Mouse (Mus musculus) kidney, adult 2 months (tissue): Measurements from ENCODE around the gene Slc4a4. TPM values are rescaled to one million over a fixed set of nuclear protein-coding genes. Genes with fewer than 3 reads are reported as not detected.
A peak's percentile ranks its signal among the peaks of the same experiment; 100 is the strongest.

Experiments
- DNase-seq: peaks from one replicate; pipeline ENCODE4 v3.0.0; 2021
- H3K27ac ChIP-seq: fragments of 200-500 bp; 2 replicates; pipeline ENCODE4 v1.5.1; 2012; ENCODE audit warnings: low read depth, low read length, control low read depth, inconsistent platforms; ENCODE audit not compliant: insufficient read depth
- H3K27me3 ChIP-seq: fragments of 200-500 bp; replicated peaks from 2 replicates; pipeline ENCODE4 v1.6.1; 2012; ENCODE audit warnings: mild to moderate bottlenecking, moderate library complexity, low read length, inconsistent platforms; ENCODE audit not compliant: control insufficient read depth, insufficient read depth
- H3K36me3 ChIP-seq: fragments of 200-500 bp; 2 replicates; pipeline ENCODE4 v1.6.1; 2012; ENCODE audit warnings: mild to moderate bottlenecking, moderate library complexity, low read length, inconsistent platforms; ENCODE audit not compliant: control insufficient read depth, insufficient read depth
- H3K4me1 ChIP-seq: fragments of 200-500 bp; 2 replicates; pipeline ENCODE4 v1.6.1; 2011; ENCODE audit warnings: low read length; ENCODE audit not compliant: control insufficient read depth, insufficient read depth
- H3K4me3 ChIP-seq: fragments of 200-500 bp; 2 replicates; pipeline ENCODE4 v1.5.1; 2011; ENCODE audit warnings: mild to moderate bottlenecking, low read depth, low read length, control low read depth; ENCODE audit not compliant: insufficient read depth
- CTCF ChIP-seq: fragments of 200-500 bp; conservative IDR thresholded peaks from 2 replicates; pipeline ENCODE4 v1.5.1; 2011; ENCODE audit warnings: low read depth, mild to moderate bottlenecking, control low read depth, low read length, moderate library complexity, mixed read lengths; ENCODE audit not compliant: insufficient read depth, insufficient read length
- POLR2A ChIP-seq: fragments of 200-500 bp; IDR thresholded peaks from one replicate; pipeline ENCODE4 v1.6.1; 2011; ENCODE audit warnings: low read depth, low read length, control low read depth
- WGBS: fragments of 180-500 bp; shearing (Covaris S2); methylation state at CpG from one replicate; pipeline ENCODE4 v1.1.7; 2018; 5-methylcytosine and 5-hydroxymethylcytosine counted together
- polyA plus RNA-seq: library from polyadenylated mRNA; depleted of rRNA; stranded (reverse); fragments of >200 nt; gene quantifications from 2 replicates; pipeline ENCODE4 v1.2.3, GENCODE M21; 2012

Slc4a4 gene
- polyA plus RNA-seq, 1 experiment, result 195 TPM

DNA sequence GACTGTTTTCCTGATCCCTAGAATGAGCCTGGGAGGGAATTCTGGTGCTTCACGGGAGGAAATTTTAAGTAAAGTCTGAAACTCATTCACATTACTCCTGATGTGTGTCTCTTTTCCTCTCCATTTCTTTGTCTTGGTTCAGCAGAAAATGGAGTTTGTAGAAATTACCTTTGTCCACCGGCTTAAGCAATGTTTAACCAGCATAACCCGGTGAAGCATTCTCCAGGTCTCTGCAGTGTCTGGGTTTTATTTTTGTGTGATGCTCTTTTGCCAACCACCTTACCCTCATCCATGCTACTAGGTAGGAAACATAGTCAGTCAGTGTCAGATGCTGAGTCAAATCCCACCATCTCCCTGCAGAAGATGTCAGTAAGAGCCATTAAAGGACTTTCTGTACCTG lies 183.4 kb downstream of the Slc4a4 start:
- H3K27me3 ChIP-seq, result no peaks in the 10 kb centered on the region
- WGBS, result 40% methylated on average over 3 of the region's 3 CpGs
- no peak overlapping the region for H3K4me3 ChIP-seq
- TF ChIP-seq CTCF (no peak), POLR2A (no peak)
- peaks cover 5% of the 10 kb centered on the region for H3K36me3 ChIP-seq
- H3K27ac ChIP-seq, result peak overlapping the region; percentile 91
- peak; percentile 70 for DNase-seq
- H3K4me1 ChIP-seq, result peaks cover 22% of the 10 kb centered on the region

DNA sequence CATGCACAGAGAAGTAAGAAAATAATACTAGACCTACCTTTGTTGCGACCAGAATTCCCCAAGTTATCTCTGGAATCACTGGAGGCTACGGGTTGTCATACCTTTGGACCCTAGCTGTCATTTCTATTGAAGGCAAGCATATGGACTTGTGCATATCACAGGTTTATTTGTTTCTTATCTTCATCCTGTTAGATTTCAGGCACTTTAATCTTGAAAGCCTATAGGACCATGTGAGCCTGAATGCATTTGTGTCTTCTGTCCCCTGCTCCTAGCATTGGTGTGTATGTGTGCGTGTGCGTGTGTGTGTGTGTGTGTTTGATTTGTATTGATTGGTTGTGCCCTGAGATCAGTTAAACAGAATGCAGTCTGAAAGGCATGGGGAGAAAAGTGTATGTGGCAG lies 185.3 kb downstream of the Slc4a4 start:
- no peak overlapping the region for H3K4me3 ChIP-seq
- WGBS, result 90% methylated on average over 4 of the region's 4 CpGs
- H3K27ac ChIP-seq, result no peak overlapping the region
- DNase-seq, result no peak
- no peaks in the 10 kb centered on the region for H3K27me3 ChIP-seq
- H3K36me3 ChIP-seq, result peaks cover 2% of the 10 kb centered on the region
- TF ChIP-seq POLR2A, result no peak
- TF ChIP-seq CTCF, result no peak
- peaks cover 22% of the 10 kb centered on the region for H3K4me1 ChIP-seq

DNA sequence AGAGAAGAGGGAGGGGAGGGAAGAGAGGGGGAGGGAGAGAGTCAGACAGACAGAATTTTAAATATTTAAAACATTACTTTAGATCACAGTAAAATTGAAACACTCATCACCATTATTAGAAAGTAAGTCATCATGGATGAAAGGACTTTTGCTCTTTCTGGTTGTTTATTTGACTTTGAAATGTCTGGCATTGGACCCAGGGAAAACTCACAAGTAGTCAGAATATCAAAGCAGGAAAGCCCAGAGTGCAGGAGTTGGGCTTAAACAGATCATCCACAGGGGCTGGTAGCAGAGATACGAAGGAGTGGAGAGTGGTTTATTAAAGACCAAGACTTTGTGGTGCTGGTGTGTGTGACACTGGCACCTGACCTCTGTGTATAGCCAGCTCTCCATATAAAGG lies 191.1 kb downstream of the Slc4a4 start:
- Histone ChIP-seq H3K4me3 (no peak overlapping the region), H3K4me1 (peaks cover 19% of the 10 kb centered on the region; the same call in 1 of the 2 replicates), H3K27me3 (no peaks in the 10 kb centered on the region), H3K36me3 (no peaks in the 10 kb centered on the region; the same call in 1 of the 2 replicates), H3K27ac (0 out of 2 replicates have a peak overlapping the region, but pooled peaks have one; percentile 3)
- 51% methylated on average over 1 of the region's 1 CpGs for WGBS
- DNase-seq, result no peak
- no peak for TF ChIP-seq POLR2A
- no peak for TF ChIP-seq CTCF

DNA sequence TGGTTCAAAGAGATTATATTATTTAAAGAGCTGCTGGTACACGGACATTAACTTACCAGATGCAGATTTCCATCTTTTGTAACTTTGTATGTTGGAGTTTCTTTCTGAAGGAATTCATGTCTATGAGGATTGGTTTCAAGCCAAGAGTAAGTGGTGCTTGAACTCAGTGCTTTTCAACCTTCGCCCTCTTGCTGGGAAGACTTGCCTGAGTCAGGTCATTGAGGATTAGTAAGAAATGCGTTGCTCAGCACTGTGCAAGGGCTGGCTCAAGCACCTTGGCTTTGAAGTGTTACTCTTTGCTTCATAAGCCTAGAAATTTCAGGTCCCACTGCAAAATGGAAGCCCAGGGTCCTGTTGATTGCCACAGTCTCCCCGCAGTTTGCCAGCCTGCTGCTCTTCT lies 196.9 kb downstream of the Slc4a4 start:
- DNase-seq, result peak; percentile 88
- peaks cover 27% of the 10 kb centered on the region; the same call in 1 of the 2 replicates for H3K4me1 ChIP-seq
- TF ChIP-seq CTCF (no peak), POLR2A (no peak)
- H3K4me3 ChIP-seq, result no peak overlapping the region
- peak overlapping the region; percentile 71 for H3K27ac ChIP-seq
- 61% methylated on average over 4 of the region's 4 CpGs for WGBS
- H3K36me3 ChIP-seq, result peaks cover 3% of the 10 kb centered on the region; the same call in 1 of the 2 replicates
- H3K27me3 ChIP-seq, result no peaks in the 10 kb centered on the region

DNA sequence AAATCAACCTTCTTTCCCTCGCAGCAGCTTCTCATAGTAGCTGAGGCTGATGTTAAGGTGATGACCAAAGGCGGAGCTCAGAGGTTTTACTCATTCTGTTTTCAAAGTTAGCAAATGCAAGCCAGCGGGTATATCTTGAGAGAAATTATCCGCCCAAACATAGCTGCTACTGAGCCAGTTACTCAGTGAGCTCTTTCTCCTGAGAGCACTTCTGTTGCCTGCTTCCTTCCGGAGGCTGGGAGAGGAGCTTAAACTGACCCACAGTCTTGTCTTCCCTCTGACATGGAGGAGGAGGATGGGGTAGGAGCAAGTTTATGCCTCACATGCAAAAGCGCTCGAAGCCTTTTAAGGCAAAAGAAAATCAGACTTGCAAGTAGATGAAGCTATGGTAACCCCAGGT lies 201.3 kb downstream of the Slc4a4 start:
- 73% methylated on average over 7 of the region's 7 CpGs for WGBS
- TF ChIP-seq CTCF (no peak), POLR2A (no peak)

DNA sequence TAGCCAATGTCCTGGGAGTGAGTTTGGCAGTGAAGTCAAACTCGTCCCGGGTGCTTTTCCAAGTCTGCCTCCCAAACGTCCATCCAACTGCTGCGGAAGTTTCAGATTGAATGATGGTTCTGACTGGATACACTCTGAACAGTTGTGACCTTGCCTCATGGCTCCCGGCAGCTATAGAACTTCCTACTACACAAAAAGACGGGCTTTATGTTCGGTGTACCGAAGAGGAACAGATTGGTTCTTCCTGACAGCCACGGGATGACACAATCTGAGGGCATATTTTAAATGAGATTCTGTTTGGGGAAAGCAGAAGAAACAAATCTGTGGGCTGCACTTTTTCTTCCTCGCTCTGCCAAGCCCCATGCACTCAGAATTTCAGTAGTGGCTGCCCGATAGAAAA lies 201.8 kb downstream of the Slc4a4 start:
- Histone ChIP-seq H3K36me3 (peaks cover 3% of the 10 kb centered on the region; the same call in 1 of the 2 replicates), H3K27ac (no peak overlapping the region), H3K4me1 (peaks cover 14% of the 10 kb centered on the region; the same call in 1 of the 2 replicates), H3K27me3 (no peaks in the 10 kb centered on the region), H3K4me3 (no peak overlapping the region)
- no peak for TF ChIP-seq POLR2A
- TF ChIP-seq CTCF, result no peak
- WGBS, result 41% methylated on average over 11 of the region's 11 CpGs
- DNase-seq, result peak; percentile 34

More for the DNA sequence above, 201.3 kb downstream of the Slc4a4 start:
- no peak for DNase-seq
- Histone ChIP-seq H3K27me3 (no peaks in the 10 kb centered on the region), H3K4me3 (no peak overlapping the region), H3K36me3 (peaks cover 3% of the 10 kb centered on the region; the same call in 1 of the 2 replicates), H3K4me1 (peaks cover 14% of the 10 kb centered on the region; the same call in 1 of the 2 replicates), H3K27ac (no peak overlapping the region)

DNA sequence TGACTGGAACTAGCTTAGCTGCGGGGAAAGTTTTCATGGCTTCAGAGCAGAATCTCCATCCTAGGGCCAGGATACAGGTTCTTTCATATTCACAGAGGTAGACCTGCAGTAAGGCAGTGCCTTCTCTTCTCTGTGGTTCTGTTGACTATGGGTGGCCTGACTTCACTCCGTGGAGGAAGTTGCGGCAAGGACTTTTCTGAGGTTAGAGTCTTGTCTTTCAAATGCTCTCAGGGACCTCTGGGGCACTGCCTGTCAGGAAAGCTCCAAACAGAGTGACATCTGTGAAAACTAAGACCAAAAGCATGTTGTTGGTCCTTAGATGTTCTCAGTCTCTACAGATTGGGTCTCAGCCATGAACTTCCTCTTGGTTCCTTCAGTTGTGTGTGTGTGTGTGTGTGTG lies 203.5 kb downstream of the Slc4a4 start:
- 87% methylated on average over 3 of the region's 3 CpGs for WGBS
- TF ChIP-seq POLR2A (no peak), CTCF (no peak)
- no peaks in the 10 kb centered on the region; the same call in 1 of the 2 replicates for H3K36me3 ChIP-seq
- H3K27ac ChIP-seq, result no peak overlapping the region
- peaks cover 13% of the 10 kb centered on the region for H3K4me1 ChIP-seq
- H3K4me3 ChIP-seq, result no peak overlapping the region
- no peak for DNase-seq
- no peaks in the 10 kb centered on the region for H3K27me3 ChIP-seq
